Mouse (Mus musculus) forebrain, embryonic 16.5 days (tissue): Measurements from ENCODE around the gene Mrps12. TPM values are rescaled to one million over a fixed set of nuclear protein-coding genes. Genes with fewer than 3 reads are reported as not detected.
A peak's percentile ranks its signal among the peaks of the same experiment; 100 is the strongest.

Source experiments
- ATAC-seq: fragments of 200-750 bp; cut with Nextera tagmentation; 2 replicates; pipeline ENCODE4 v1.8.0; 2017; ENCODE audit warnings: mild to moderate bottlenecking, moderate library complexity
- H3K27ac ChIP-seq: fragments of 300-500 bp; sonication (generic); 2 replicates; pipeline ENCODE4 v1.5.1; 2014; ENCODE audit warnings: low read length, control low read depth
- H3K27me3 ChIP-seq: fragments of 300-500 bp; sonication (generic); replicated peaks from 2 replicates; pipeline ENCODE4 v1.6.1; 2014; ENCODE audit warnings: low read length; ENCODE audit not compliant: control insufficient read depth, insufficient read depth
- H3K36me3 ChIP-seq: fragments of 300-500 bp; sonication (generic); 2 replicates; pipeline ENCODE4 v1.6.1; 2014; ENCODE audit not compliant: control insufficient read depth, insufficient read depth
- H3K4me1 ChIP-seq: fragments of 300-500 bp; sonication (generic); replicated peaks from 2 replicates; pipeline ENCODE4 v1.6.1; 2014; ENCODE audit warnings: low read length; ENCODE audit not compliant: control insufficient read depth, insufficient read depth
- H3K4me2 ChIP-seq: fragments of 300-500 bp; sonication (generic); 2 replicates; pipeline ENCODE4 v1.6.1; 2014; ENCODE audit warnings: mild to moderate bottlenecking, low read length, control low read depth
- H3K4me3 ChIP-seq: fragments of 300-500 bp; sonication (generic); replicated peaks from 2 replicates; pipeline ENCODE4 v1.5.1; 2014; ENCODE audit warnings: mild to moderate bottlenecking, low read length, control low read depth
- H3K9ac ChIP-seq: fragments of 300-500 bp; sonication (generic); replicated peaks from 2 replicates; pipeline ENCODE4 v1.6.1; 2014; ENCODE audit warnings: low read depth, low read length, control low read depth
- H3K9me3 ChIP-seq: fragments of 300-500 bp; sonication (generic); 2 replicates; pipeline ENCODE4 v1.6.1; 2016; ENCODE audit warnings: low read length; ENCODE audit not compliant: control insufficient read depth
- WGBS: fragments of 180-500 bp; shearing (Covaris S2); extraction: QIAGEN DNeasy Blood & Tissue Kit; methylation state at CpG from one replicate; pipeline ENCODE4 v1.1.7; 2014; 5-methylcytosine and 5-hydroxymethylcytosine counted together
- polyA plus RNA-seq: library from polyadenylated mRNA; unstranded; fragments of >200 nt; fragmentation: Nextera tagmentation; extraction: Ambion mirVana; gene quantifications from 2 replicates; pipeline ENCODE4 v1.2.1, GENCODE M21; 2015

The Mrps12 gene
- polyA plus RNA-seq, 1 experiment from 2014 or later, result 105 TPM

GRCm38 (mm10) chr7:28780067-28780658 lies 38.5 kb upstream of the Mrps12 start:
- H3K27ac ChIP-seq, result peak overlapping the region; percentile 32; the same call in 1 of the 2 replicates
- H3K4me2 ChIP-seq, result no peak overlapping the region
- peaks cover 7% of the 10 kb centered on the region; the same call in 1 of the 2 replicates for H3K36me3 ChIP-seq
- peaks cover 5% of the 10 kb centered on the region for H3K4me1 ChIP-seq
- H3K4me3 ChIP-seq, result no peak overlapping the region
- no peak overlapping the region for H3K9ac ChIP-seq
- H3K27me3 ChIP-seq, result no peaks in the 10 kb centered on the region
- H3K9me3 ChIP-seq, result no peaks in the 10 kb centered on the region
- ATAC-seq, result peak; percentile 71
- WGBS, result 46% methylated on average over 6 of the region's 6 CpGs

DNA sequence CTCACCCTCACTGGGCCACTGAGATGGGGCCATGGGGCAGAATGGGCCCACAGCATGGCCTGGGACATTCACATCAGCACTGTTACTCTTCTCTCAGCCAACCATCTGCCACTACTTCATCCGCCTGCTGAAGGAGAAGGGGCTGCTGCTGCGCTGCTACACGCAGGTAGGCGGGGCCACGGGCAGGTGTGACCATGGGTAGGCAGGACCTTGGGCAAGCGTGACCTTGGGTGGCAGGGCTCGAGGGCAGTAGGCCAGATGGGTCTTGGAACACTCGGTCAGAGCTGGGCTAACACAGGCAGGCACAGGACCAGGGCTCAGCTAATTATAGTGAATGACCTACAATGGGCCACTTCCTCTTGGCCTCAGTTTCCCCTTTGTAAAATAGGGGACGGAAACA lies 37.2 kb upstream of the Mrps12 start:
- Histone ChIP-seq H3K9me3 (no peaks in the 10 kb centered on the region), H3K4me1 (peaks cover 5% of the 10 kb centered on the region), H3K4me2 (no peak overlapping the region), H3K27me3 (no peaks in the 10 kb centered on the region), H3K9ac (no peak overlapping the region), H3K4me3 (no peak overlapping the region), H3K36me3 (peaks cover 7% of the 10 kb centered on the region; the same call in 1 of the 2 replicates), H3K27ac (no peak overlapping the region)
- ATAC-seq, result no peak
- 90% methylated on average over 9 of the region's 9 CpGs for WGBS

- Histone ChIP-seq H3K27ac (no peak overlapping the region), H3K4me3 (no peak overlapping the region), H3K9me3 (no peaks in the 10 kb centered on the region), H3K4me1 (peaks cover under 1% of the 10 kb centered on the region), H3K36me3 (peaks cover 7% of the 10 kb centered on the region; the same call in 1 of the 2 replicates), H3K9ac (no peak overlapping the region), H3K4me2 (no peak overlapping the region), H3K27me3 (no peaks in the 10 kb centered on the region)
- ATAC-seq, result no peak
- WGBS, result 79% methylated on average over 7 of the region's 7 CpGs
Measured at GRCm38 (mm10) chr7:28775129-28775528, 33.5 kb upstream of the Mrps12 start.

GRCm38 (mm10) chr7:28774164-28774563 lies 32.5 kb upstream of the Mrps12 start:
- Histone ChIP-seq H3K4me1 (no peaks in the 10 kb centered on the region), H3K27me3 (no peaks in the 10 kb centered on the region), H3K9ac (no peak overlapping the region), H3K27ac (no peak overlapping the region), H3K4me3 (no peak overlapping the region), H3K4me2 (no peak overlapping the region), H3K9me3 (no peaks in the 10 kb centered on the region), H3K36me3 (peaks cover 7% of the 10 kb centered on the region; the same call in 1 of the 2 replicates)
- 69% methylated on average over 12 of the region's 12 CpGs for WGBS
- ATAC-seq, result no peak

- H3K4me2 ChIP-seq, result no peak overlapping the region
- no peak for ATAC-seq
- no peaks in the 10 kb centered on the region for H3K27me3 ChIP-seq
- peaks cover 7% of the 10 kb centered on the region; the same call in 1 of the 2 replicates for H3K36me3 ChIP-seq
- H3K4me3 ChIP-seq, result no peak overlapping the region
- H3K4me1 ChIP-seq, result no peaks in the 10 kb centered on the region
- WGBS, result 87% methylated on average over 3 of the region's 3 CpGs
- H3K27ac ChIP-seq, result no peak overlapping the region
- H3K9ac ChIP-seq, result no peak overlapping the region
- no peaks in the 10 kb centered on the region for H3K9me3 ChIP-seq
Measured at GRCm38 (mm10) chr7:28773163-28773562, 31.5 kb upstream of the Mrps12 start.

DNA sequence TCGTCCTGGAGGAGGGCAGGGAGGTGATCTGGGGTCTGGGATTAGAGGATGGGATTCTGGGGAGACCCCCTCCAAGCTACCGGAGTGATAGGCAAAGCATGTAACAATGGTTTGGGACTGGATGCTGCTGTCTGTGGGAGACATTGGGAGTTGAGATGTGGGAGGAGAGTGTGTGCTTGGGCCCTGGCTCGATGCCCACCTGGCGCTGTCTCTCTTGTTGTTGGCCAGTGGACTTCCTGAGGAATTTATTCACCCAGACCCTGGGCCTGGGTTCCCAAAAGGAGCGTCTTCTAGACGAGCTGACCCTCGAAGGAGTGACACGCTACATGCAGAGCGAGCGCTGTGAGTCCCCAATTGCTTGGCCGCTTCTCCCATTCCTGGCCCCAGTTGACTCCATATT lies 30.2 kb upstream of the Mrps12 start:
- H3K9ac ChIP-seq, result no peak overlapping the region
- H3K27ac ChIP-seq, result no peak overlapping the region
- no peaks in the 10 kb centered on the region for H3K27me3 ChIP-seq
- H3K9me3 ChIP-seq, result no peaks in the 10 kb centered on the region
- 0 out of 2 replicates have a peak, but pooled peaks cover under 1% of the 10 kb centered on the region for H3K36me3 ChIP-seq
- H3K4me1 ChIP-seq, result peaks cover 9% of the 10 kb centered on the region
- ATAC-seq, result no peak
- WGBS, result 83% methylated on average over 11 of the region's 11 CpGs
- no peak overlapping the region for H3K4me2 ChIP-seq
- H3K4me3 ChIP-seq, result no peak overlapping the region

- H3K27me3 ChIP-seq, result no peaks in the 10 kb centered on the region
- no peak overlapping the region for H3K4me3 ChIP-seq
- no peak overlapping the region for H3K27ac ChIP-seq
- peaks cover 16% of the 10 kb centered on the region for H3K4me1 ChIP-seq
- no peak for ATAC-seq
- H3K36me3 ChIP-seq, result no peaks in the 10 kb centered on the region
- WGBS, result 93% methylated on average over 3 of the region's 3 CpGs
- no peak overlapping the region for H3K9ac ChIP-seq
- no peaks in the 10 kb centered on the region for H3K9me3 ChIP-seq
- H3K4me2 ChIP-seq, result no peak overlapping the region
Measured at GRCm38 (mm10) chr7:28770309-28770708, 28.7 kb upstream of the Mrps12 start.

GRCm38 (mm10) chr7:28769414-28769958 lies 27.9 kb upstream of the Mrps12 start:
- Histone ChIP-seq H3K27ac (no peak overlapping the region), H3K9ac (no peak overlapping the region), H3K27me3 (no peaks in the 10 kb centered on the region), H3K4me3 (no peak overlapping the region), H3K9me3 (no peaks in the 10 kb centered on the region), H3K4me1 (peaks cover 19% of the 10 kb centered on the region), H3K4me2 (no peak overlapping the region), H3K36me3 (no peaks in the 10 kb centered on the region)
- 88% methylated on average over 9 of the region's 9 CpGs for WGBS
- ATAC-seq, result no peak

- 57% methylated on average over 7 of the region's 7 CpGs for WGBS
- H3K4me1 ChIP-seq, result peaks cover 19% of the 10 kb centered on the region
- H3K27ac ChIP-seq, result no peak within 1 kb of the TSS
- H3K36me3 ChIP-seq, result no peaks in the 10 kb centered on the region
- H3K9me3 ChIP-seq, result no peaks in the 10 kb centered on the region
- no peak for ATAC-seq
- peak within 1 kb of the TSS; percentile 83 for H3K4me2 ChIP-seq
- H3K27me3 ChIP-seq, result no peaks in the 10 kb centered on the region
- peak within 1 kb of the TSS; percentile 79 for H3K9ac ChIP-seq
- peak within 1 kb of the TSS; percentile 86 for H3K4me3 ChIP-seq
Measured at GRCm38 (mm10) chr7:28767462-28767965, 25.9 kb upstream of the Mrps12 start, which contains the start of gene Nfkbib. Nfkbib (minus strand) TSS chr7:28767512.
